Mouse (Mus musculus): Measurements from ENCODE around the gene Med16. TPM values are rescaled to one million over a fixed set of nuclear protein-coding genes. Genes with fewer than 3 reads are reported as not detected.

Gene Med16
- total RNA-seq, 2 experiments from 2014 or later, result 39.7 to 50.6 TPM

GRCm38 (mm10) chr10:79917532-79918100 is 8.9 kb upstream of the Med16 start:
- DNase-seq, result no peak

GRCm38 (mm10) chr10:79916808-79917531 is 8.2 kb upstream of the Med16 start, which contains the start of gene Kiss1r:
Gene Kiss1r (plus strand): TSS chr10:79916971.
- peak; percentile 95 to 96 for DNase-seq

- DNase-seq, result no peak
Observed at GRCm38 (mm10) chr10:79916081-79916480, 7.4 kb upstream of the Med16 start.

- DNase-seq, result no peak
Observed at GRCm38 (mm10) chr10:79914948-79915596, 6.3 kb upstream of the Med16 start.

- DNase-seq, result no peak
Observed at GRCm38 (mm10) chr10:79914131-79914947, 5.6 kb upstream of the Med16 start.

- no peak for DNase-seq
Observed at GRCm38 (mm10) chr10:79912412-79912811, 3.7 kb upstream of the Med16 start.

GRCm38 (mm10) chr10:79910556-79910955 is 1.8 kb upstream of the Med16 start, which contains the start of gene Gm26602:
Gene Gm26602 (plus strand): TSS chr10:79910856.
- DNase-seq, result no peak

GRCm38 (mm10) chr10:79909092-79909922 is 584 bp upstream of the Med16 start:
- DNase-seq, result peak in 1 of 2 experiments; percentile 35

GRCm38 (mm10) chr10:79907415-79907814 is 1.3 kb downstream of the Med16 start:
- no peak for DNase-seq

GRCm38 (mm10) chr10:79906712-79907111 is 2.0 kb downstream of the Med16 start:
- DNase-seq, result no peak

GRCm38 (mm10) chr10:79900951-79901410 is 7.7 kb downstream of the Med16 start:
- DNase-seq, result no peak

- peak in 1 of 2 experiments; percentile 56 for DNase-seq
Observed at GRCm38 (mm10) chr10:79897316-79898245, 11.1 kb downstream of the Med16 start.

GRCm38 (mm10) chr10:79896814-79897213 is 11.9 kb downstream of the Med16 start:
- no peak for DNase-seq

- no peak for DNase-seq
Observed at GRCm38 (mm10) chr10:79896306-79896705, 12.4 kb downstream of the Med16 start.

- DNase-seq, result peak; percentile 83 to 87
Observed at GRCm38 (mm10) chr10:79892451-79893118, 16.1 kb downstream of the Med16 start.

GRCm38 (mm10) chr10:79890670-79891069 is 18.1 kb downstream of the Med16 start, which contains the start of gene Cfd:
Gene Cfd (plus strand): TSS chr10:79890853.
- no peak for DNase-seq

GRCm38 (mm10) chr10:79889386-79889785 is 19.3 kb downstream of the Med16 start:
- peak; percentile 51 to 71 for DNase-seq

- no peak for DNase-seq
Observed at GRCm38 (mm10) chr10:79886611-79887010, 22.1 kb downstream of the Med16 start.

- no peak for DNase-seq
Observed at GRCm38 (mm10) chr10:79886054-79886453, 22.7 kb downstream of the Med16 start, which contains the start of gene Elane. Gene Elane (plus strand): TSS chr10:79886247.
